Mouse (Mus musculus): ENCODE results near the gene Hlcs.

- TF ChIP-seq CTCF (IDR thresholded peaks at IDR 0.05; ENCODE audit: control insufficient read depth, insufficient read depth, insufficient replicate concordance, low read depth, low read length) (no peak), POLR2A (IDR thresholded peaks at IDR 0.05; ENCODE audit: control insufficient read depth, low read depth, low read length) (no peak)
Measured at GRCm38 (mm10) chr16:94186526-94186925, 126.8 kb downstream of the Hlcs start.
